Mouse (Mus musculus) testis, postnatal 14 days (tissue): ENCODE results near the gene Ccdc148.

ENCODE experiments used
- DNase-seq: peaks from one replicate; pipeline ENCODE4 v3.0.0; 2021; ENCODE audit warnings: low spot score

The Ccdc148 gene

GRCm38 (mm10) chr2:59178960-59179359, 18.5 kb upstream of the Ccdc148 start:
- no peak for DNase-seq

GRCm38 (mm10) chr2:59178191-59178590, 17.7 kb upstream of the Ccdc148 start:
- DNase-seq: no peak

- no peak for DNase-seq
Measured at GRCm38 (mm10) chr2:59175926-59176325, 15.4 kb upstream of the Ccdc148 start.

- no peak for DNase-seq
Measured at GRCm38 (mm10) chr2:59171533-59171932, 11.1 kb upstream of the Ccdc148 start.

GRCm38 (mm10) chr2:59170593-59170992, 10.1 kb upstream of the Ccdc148 start:
- no peak for DNase-seq

GRCm38 (mm10) chr2:59170208-59170589, 9.7 kb upstream of the Ccdc148 start:
- no peak for DNase-seq

- no peak for DNase-seq
Measured at GRCm38 (mm10) chr2:59169572-59170207, 9.2 kb upstream of the Ccdc148 start.

GRCm38 (mm10) chr2:59167830-59168229, 7.3 kb upstream of the Ccdc148 start:
- no peak for DNase-seq

GRCm38 (mm10) chr2:59166976-59167375, 6.5 kb upstream of the Ccdc148 start:
- DNase-seq: no peak

- DNase-seq: no peak
Measured at GRCm38 (mm10) chr2:59162285-59162600, 1.8 kb upstream of the Ccdc148 start.

GRCm38 (mm10) chr2:59161441-59162284, 1.2 kb upstream of the Ccdc148 start:
- DNase-seq: peak; percentile 57

- DNase-seq: no peak
Measured at GRCm38 (mm10) chr2:59161021-59161440, 548 bp upstream of the Ccdc148 start.

GRCm38 (mm10) chr2:59159961-59160604, 400 bp downstream of the Ccdc148 start:
- peak; percentile 47 for DNase-seq

- DNase-seq: no peak
Measured at GRCm38 (mm10) chr2:59158117-59158516, 2.4 kb downstream of the Ccdc148 start.

GRCm38 (mm10) chr2:59155428-59155827, 5.1 kb downstream of the Ccdc148 start:
- DNase-seq: no peak

- no peak for DNase-seq
Measured at GRCm38 (mm10) chr2:59131044-59131443, 29.4 kb downstream of the Ccdc148 start.

- no peak for DNase-seq
Measured at GRCm38 (mm10) chr2:59129821-59130220, 30.7 kb downstream of the Ccdc148 start.

- DNase-seq: no peak
Measured at GRCm38 (mm10) chr2:59129023-59129422, 31.5 kb downstream of the Ccdc148 start.

- DNase-seq: no peak
Measured at GRCm38 (mm10) chr2:59055615-59056145, 104.8 kb downstream of the Ccdc148 start.

- DNase-seq: no peak
Measured at GRCm38 (mm10) chr2:59054339-59054738, 106.1 kb downstream of the Ccdc148 start.

GRCm38 (mm10) chr2:59053461-59054039, 106.9 kb downstream of the Ccdc148 start:
- no peak for DNase-seq

GRCm38 (mm10) chr2:59050245-59050824, 110.1 kb downstream of the Ccdc148 start:
- no peak for DNase-seq
